Mouse (Mus musculus) central nervous system, embryonic 11.5 days (tissue): Measurements from ENCODE around the gene Arhgdib. TPM values are rescaled to one million over a fixed set of nuclear protein-coding genes. Genes with fewer than 3 reads are reported as not detected.

Source experiments
- polyA plus RNA-seq: library from polyadenylated mRNA; depleted of rRNA; stranded (reverse); fragments of >200 nt; gene quantifications from 2 replicates; pipeline ENCODE4 v1.2.3, GENCODE M21; 2012; rRNA removed

Arhgdib gene
- polyA plus RNA-seq, result 23.0 and 40.8 TPM in 2 replicates

DNA sequence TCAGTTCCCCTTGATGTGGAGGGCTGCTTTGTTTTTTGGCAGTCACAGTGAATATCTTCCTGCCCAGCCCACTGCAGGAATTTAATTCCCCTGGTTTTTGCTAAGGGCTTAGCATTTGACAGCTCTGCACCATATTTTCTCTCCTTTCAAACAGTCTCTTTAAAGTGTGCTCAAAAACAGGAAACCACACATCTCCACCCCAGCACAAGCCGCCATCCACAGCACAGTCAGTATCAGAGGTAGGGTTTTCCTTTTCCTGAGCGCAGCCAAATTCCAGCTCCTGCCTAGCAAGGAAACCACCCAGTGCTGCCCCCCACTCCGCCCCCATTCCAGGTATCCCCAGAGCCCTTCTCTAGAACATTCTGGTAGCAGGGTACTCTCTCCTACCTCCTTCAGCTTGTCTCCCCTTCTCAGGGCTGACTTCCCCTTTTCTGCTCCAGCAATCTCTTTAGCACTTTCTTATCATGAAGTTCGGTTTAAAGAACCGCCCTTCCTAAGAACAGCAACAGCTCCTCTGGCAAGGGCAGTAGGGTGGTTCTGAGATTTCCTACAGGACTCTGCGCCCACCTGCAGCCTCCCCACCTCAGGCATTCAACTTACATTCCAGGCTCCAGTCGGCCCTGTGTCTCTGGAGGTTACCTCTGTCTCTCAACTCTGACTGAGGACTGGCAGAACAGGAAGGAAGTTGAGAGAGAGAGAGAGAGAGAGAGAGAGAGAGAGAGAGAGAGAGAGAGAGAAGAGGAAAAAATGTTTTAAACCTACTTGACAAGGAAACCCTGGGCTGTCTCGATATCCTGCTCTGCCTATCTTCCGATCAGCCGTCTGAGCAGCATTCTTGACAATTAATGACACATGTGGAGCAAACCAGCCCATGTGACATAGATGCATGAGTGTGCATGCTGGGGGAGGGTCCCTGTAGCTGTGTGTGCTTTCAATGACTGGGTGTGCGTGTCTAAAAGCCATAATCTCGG, at the start of gene Arhgdib:
Gene Arhgdib (minus strand): TSS at position 849 of the 971 bp plus-strand sequence.

DNA sequence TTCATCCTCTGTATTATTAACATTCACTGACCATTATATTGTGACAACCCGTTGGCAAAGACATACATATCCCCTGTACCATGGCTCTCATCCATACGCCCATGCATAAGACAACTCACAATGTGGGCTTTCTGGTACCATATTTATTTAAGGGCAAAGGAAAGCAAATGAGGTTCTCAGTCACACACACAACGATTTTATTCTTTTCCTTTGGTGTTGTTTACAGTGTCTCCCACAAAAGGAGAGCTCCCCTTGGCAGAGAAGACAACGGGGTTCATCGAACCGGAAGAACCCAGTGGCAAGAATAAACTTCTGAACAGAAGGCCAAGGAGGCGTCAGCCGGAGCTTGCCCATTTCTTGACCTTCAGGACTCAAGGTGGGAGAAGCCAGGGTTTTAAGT, 18.2 kb downstream of the Arhgdib start, which contains the start of gene Pde6h:
Gene Pde6h (plus strand): TSS at position 301 of the 400 bp plus-strand sequence.

DNA sequence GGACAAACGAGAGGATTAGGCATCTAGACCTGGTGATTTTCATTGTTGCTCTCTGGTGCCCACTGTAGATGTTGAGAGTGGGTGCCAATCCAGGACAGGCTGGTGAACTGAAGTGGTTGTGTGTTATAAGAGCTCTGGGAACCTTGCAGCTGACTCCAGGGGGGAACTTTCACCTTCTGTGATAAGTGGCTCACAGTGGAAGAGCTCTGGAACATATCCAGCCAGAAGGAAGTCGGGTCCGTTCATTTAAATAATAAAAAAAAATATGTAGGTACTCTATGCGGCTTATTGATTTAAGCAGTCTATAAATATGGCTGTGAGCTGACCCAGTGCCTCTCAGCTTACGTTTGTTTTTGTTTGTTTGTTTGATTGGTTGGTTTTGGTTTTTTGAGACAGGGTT, 19.6 kb downstream of the Arhgdib start, which contains the start of gene Erp27:
Gene Erp27 (minus strand): TSS at position 101 of the 400 bp plus-strand sequence.

DNA sequence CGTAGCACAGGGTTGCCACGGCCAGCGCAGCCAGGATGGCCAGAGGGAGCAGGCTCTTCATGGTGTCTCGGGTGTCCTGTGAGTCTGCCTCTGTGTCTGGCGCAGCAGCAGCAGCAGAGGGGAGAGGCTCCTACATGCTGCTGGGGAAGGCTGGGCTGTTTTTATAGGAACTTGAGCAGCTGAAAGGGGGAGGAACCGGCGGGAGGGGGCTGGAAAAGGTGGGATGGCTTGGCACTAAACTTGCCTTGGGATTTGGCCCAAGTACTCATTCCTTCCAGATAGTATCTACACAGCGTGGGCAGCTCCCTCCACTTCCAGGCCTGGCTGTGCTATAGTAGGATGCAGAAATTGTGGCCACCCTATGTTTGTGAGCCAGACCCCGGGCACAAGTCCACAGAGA, 66.0 kb downstream of the Arhgdib start, which contains the start of gene Mgp:
Gene Mgp (minus strand): TSS at position 154 of the 400 bp plus-strand sequence.

Other genes with a start within 250 kb of the Arhgdib start
- gene Gucy2c, start 160.1 kb downstream of the Arhgdib start, polyA plus RNA-seq, result 0.10 and 0.14 TPM in 2 replicates
- gene Hist4h4, start 137.5 kb downstream of the Arhgdib start, polyA plus RNA-seq, result 0.95 and 1.2 TPM in 2 replicates
- gene H2afj, start 133.7 kb downstream of the Arhgdib start, polyA plus RNA-seq, result 66.3 and 116 TPM in 2 replicates
- 0.48 and 1.0 TPM in 2 replicates for gene BC049715, start 114.3 kb downstream of the Arhgdib start, polyA plus RNA-seq
- 115 and 127 TPM in 2 replicates for gene Wbp11, start 113.7 kb downstream of the Arhgdib start, polyA plus RNA-seq
- 0.73 and 1.1 TPM in 2 replicates for gene Smco3, start 106.4 kb downstream of the Arhgdib start, polyA plus RNA-seq
- gene Art4, start 84.2 kb downstream of the Arhgdib start, polyA plus RNA-seq, result 1.8 and 2.9 TPM in 2 replicates
- gene Mgp, start 66.1 kb downstream of the Arhgdib start, polyA plus RNA-seq, result 3.2 and 24.3 TPM in 2 replicates
- gene Erp27, start 19.7 kb downstream of the Arhgdib start, polyA plus RNA-seq, result 0.05 and 0.35 TPM in 2 replicates
- 0.09 TPM in 1 of 2 replicates, not detected in the other for gene Pde6h, start 18.1 kb downstream of the Arhgdib start, polyA plus RNA-seq
- gene Rerg, start 228.6 kb upstream of the Arhgdib start, polyA plus RNA-seq, result 1.7 and 2.3 TPM in 2 replicates